Mouse (Mus musculus): Measurements from ENCODE around the gene Ptprm.

- no peak for TF ChIP-seq CTCF (IDR thresholded peaks at IDR 0.05; ENCODE audit: borderline replicate concordance, insufficient read depth, low read depth, low read length)
- no peak for TF ChIP-seq POLR2A (IDR thresholded peaks at IDR 0.05; ENCODE audit: borderline replicate concordance, insufficient read depth, low read length)
These were observed 29.8 kb downstream of the Ptprm start for GRCm38 (mm10) chr17:67324499-67324832.

All from cerebellum, adult 2 months (tissue).